Comparison of ENCODE assay signal across 25 mouse cellular contexts in the genomic region with DNA sequence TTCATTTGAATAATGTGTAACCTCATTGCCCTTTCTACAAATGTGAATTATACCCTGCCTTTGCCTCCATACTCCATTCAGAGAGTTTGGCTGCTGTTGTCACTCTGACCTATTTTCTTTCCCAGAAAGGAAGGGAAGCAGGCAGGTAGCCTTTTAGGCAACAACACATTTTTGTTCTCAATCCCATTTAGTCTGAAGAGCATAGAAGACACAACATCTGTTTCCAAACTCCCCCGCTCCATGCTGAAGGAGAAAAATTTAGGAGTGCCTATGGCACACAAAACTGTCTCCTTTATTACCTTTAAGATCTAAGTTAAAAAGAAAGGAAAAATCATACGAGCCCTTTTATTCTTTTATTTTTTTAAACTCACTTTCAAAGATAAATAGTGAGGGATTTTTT.
DNase-seq lines count a peak whose midpoint lies in the region; TF ChIP-seq lines count a peak whose summit lies in the region.
"Had no signal": no experiment of that assay in that cellular context is flagged by ENCODE, and none has a peak within 500 bp of the region (broad histone marks: within the 10 kb centered on the region; RNA-seq: fewer than 3 reads in every experiment).

No protein-coding gene starts in this region.

- H3K4me3 ChIP-seq in left cerebral cortex, adult 2 months: no peak overlapping the region
- H3K4me3 ChIP-seq: gastrocnemius, adult 2 months; hindbrain, embryonic 12.5 days; intestine, embryonic 15.5 days; neural tube, embryonic 13.5 days had no signal

- peak; percentile 11 to 44 for DNase-seq in frontal cortex, postnatal 36 days (ENCODE audit: low spot score in 2 of 2)
- DNase-seq in frontal cortex, postnatal 14 days (ENCODE audit: low spot score in 2 of 2): no peak
- DNase-seq in left cerebral cortex, adult 2 months (ENCODE audit: extremely low spot score in 1 of 2, low spot score in 2 of 2): peak in 1 of 2 experiments; percentile 17
- DNase-seq in left cerebral cortex, postnatal 4 days: no peak
- DNase-seq in right cerebral cortex, postnatal 25 days: peak; percentile 29
- DNase-seq in right cerebral cortex, postnatal 14 days: no peak
- peak; percentile 65 for DNase-seq in telencephalon, adult 2 months (ENCODE audit: low read depth, low spot score)
- no peak for DNase-seq in MN1 (ENCODE audit: low spot score)
- DNase-seq: adrenal gland, postnatal 36 days; cerebellum, adult 8-10 months; cerebellum, postnatal 25 days; gastrocnemius, adult 2 months; gastrocnemius, postnatal 36 days; heart, adult 18-20 months; heart, postnatal 36 days; kidney, postnatal 36 days; layer of hippocampus, postnatal 36 days; liver; lung, adult 2 months; lung, postnatal 10 days had no signal

- intact Hi-C loops in left cerebral cortex, adult 2 months (cut with DNase I): no loop called here
- intact Hi-C loops in left cerebral cortex, postnatal 4 days (cut with DNase I): no loop called here

- peak overlapping the region; percentile 30; the same call in 1 of the 2 replicates for H3K27ac ChIP-seq in left cerebral cortex, adult 2 months
- H3K27ac ChIP-seq: gastrocnemius, adult 2 months; hindbrain, embryonic 12.5 days; hindbrain, postnatal 0 days; intestine, embryonic 15.5 days; liver, embryonic 14.5 days; neural tube, embryonic 13.5 days had no signal

- no peak for TF ChIP-seq CTCF in left cerebral cortex, adult 2 months (IDR thresholded peaks at IDR 0.05)

Comparison
In these comparisons a context has a peak if more than half of its experiments do, and no peak if none do; other contexts are left out.
1. DNase-seq: peak in frontal cortex, postnatal 36 days (2 of 2), right cerebral cortex, postnatal 25 days (single experiment) and telencephalon, adult 2 months (single experiment); none in frontal cortex, postnatal 14 days (0 of 2), left cerebral cortex, postnatal 4 days (single experiment), right cerebral cortex, postnatal 14 days (single experiment) and MN1 (single experiment).